Mouse (Mus musculus) large intestine, adult 2 months (tissue): Measurements from ENCODE around the gene Klhl2. TPM values are rescaled to one million over a fixed set of nuclear protein-coding genes. Genes with fewer than 3 reads are reported as not detected.

ENCODE experiments used
- DNase-seq: peaks from one replicate; pipeline ENCODE4 v3.0.0-alpha.2; 2012; ENCODE audit warnings: low read depth, low spot score
- WGBS: fragments of 180-500 bp; shearing (Covaris S2); methylation state at CpG from one replicate; pipeline ENCODE4 v1.1.7; 2018; 5-methylcytosine and 5-hydroxymethylcytosine counted together
- polyA plus RNA-seq: library from polyadenylated mRNA; depleted of rRNA; stranded (reverse); fragments of >200 nt; gene quantifications from 2 replicates; pipeline ENCODE4 v1.2.3, GENCODE M21; 2012; rRNA removed

Gene Klhl2
- 10.2 and 12.3 TPM in 2 replicates for polyA plus RNA-seq

DNA sequence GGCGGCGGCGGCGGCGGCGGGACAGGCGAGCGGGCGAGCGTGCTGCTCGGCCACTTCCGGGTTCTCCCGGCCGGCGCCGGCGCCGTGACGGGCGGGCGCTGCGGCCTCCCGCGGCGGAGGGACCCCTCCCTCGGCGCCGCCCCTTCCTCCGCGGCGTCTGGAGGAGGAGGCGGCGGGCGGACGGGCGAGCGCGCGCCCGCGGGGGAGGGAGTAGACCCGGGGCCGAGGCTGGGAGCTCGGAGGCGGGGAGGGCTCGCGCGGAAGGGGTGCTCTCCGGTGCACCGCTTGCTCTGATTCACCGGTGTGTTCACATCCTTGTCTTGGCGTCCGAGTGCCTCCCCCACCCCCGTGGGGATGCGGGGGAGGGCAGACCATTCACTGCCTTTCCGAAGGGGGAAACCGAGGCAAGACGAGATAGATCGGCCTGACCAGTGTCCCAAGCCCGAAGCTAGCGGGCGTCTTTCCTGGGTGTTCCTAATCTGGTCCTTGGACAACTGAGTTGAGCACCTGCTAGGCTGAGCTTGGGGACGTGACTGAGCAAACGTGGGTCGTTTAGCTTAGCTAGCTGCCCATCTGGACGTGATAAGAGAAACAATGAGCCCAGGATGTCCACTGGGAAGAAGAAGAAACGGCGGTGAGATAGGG lies at the start of gene Klhl2:
Klhl2 (minus strand) TSS at position 121 of the 645 bp plus-strand sequence.
- WGBS: 2% methylated on average over 51 of the region's 68 CpGs
- DNase-seq: no peak

DNA sequence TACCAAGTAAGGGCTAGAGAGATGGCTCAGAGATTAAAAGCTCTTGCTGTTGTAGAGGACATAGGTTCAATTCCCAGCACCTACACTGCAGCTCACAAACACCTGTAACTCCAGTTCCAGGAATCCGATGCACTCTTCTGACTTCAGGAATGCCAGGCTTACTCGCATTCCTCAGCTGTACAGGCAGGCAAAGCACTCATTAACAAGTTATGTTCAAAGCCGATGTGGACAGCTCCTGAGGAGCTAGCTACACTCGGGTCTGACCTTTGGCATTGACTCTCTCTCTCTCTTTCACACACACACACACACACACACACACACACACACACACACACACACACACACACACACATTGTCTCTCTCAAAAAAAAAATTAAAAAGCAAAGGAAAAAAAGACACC lies 48.9 kb upstream of the Klhl2 start:
- WGBS: 15% methylated on average over 4 of the region's 4 CpGs
- DNase-seq: no peak

DNA sequence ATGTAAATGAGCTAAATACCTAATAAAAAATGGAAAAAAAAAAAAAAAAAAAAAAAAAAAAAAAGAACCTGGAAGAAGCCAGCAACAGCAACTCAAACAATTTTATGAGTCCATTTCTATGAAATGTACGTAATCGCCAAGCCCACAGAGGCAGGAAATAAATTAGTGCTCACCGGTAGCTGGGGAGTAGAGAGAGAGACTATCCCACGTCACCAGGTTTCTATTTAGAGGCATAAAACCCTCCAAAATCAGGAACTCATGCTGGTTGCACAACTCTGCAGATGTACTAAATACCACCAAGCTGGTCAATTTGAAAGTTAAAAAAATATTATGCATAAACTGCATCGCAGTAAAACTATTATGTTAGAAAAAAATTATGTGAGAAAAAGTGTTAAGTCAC lies 46.9 kb upstream of the Klhl2 start:
- 58% methylated on average over 5 of the region's 5 CpGs for WGBS
- no peak for DNase-seq

DNA sequence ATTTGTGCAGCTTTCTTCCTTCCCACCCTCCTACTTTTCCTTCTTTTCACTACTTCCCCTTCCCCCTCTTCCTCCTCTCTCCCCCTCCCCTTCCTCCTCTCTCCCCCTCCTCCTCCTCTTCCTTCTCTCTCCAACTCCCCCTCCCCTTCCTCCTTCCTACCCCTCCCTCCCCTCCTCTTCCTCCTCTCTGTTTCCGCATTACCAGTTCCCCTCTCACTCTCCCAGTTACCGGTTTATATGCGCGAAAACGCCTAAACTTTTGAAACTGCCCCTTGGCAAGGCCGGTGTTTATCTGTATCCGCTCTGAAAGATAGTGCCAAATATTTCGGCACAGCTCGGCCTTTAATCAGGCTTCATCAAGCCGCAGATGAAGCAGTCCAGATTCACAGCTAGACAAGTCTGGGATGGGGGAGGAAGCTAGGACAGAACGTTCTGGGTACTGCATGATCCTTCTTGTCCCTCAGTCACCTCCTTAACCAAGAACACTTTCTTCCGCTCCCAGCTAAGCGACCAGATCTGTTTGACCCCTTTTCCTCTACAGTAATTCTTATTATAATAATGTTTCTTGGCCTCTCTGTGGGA lies 30.9 kb upstream of the Klhl2 start:
- DNase-seq: no peak
- WGBS: 29% methylated on average over 13 of the region's 13 CpGs

DNA sequence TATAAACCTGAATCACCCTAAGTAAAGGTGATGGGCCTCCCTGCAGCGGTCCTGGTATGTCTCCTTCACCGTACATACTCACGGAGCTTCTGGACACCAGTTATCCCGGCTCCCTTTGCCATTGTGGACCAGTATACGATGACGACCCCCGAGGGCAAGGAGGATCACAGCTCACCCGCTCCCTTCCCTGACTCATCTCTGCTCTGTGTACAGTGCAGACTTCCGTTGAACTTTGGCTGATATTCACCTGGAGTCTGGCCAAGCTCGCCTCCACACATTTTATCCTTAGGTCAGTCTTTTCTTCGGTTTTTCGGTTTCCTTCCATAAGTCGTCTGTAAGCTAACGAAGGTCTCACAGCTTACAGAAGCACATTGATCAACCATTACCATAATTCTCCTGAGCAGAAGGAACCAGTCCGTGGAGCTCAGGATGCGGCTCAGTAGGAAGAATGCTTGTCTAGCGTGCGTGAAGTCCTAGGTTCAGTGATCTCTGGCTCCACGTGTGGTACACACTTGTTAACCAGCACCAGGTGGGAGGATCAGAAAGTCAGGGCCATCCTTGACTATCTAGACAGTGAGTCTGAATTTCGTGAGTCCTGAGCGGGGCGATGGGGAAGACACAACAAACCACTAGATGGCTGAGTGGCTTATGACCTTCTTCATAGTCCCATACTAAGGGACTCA lies 28.0 kb upstream of the Klhl2 start:
- 64% methylated on average over 22 of the region's 22 CpGs for WGBS
- no peak for DNase-seq

DNA sequence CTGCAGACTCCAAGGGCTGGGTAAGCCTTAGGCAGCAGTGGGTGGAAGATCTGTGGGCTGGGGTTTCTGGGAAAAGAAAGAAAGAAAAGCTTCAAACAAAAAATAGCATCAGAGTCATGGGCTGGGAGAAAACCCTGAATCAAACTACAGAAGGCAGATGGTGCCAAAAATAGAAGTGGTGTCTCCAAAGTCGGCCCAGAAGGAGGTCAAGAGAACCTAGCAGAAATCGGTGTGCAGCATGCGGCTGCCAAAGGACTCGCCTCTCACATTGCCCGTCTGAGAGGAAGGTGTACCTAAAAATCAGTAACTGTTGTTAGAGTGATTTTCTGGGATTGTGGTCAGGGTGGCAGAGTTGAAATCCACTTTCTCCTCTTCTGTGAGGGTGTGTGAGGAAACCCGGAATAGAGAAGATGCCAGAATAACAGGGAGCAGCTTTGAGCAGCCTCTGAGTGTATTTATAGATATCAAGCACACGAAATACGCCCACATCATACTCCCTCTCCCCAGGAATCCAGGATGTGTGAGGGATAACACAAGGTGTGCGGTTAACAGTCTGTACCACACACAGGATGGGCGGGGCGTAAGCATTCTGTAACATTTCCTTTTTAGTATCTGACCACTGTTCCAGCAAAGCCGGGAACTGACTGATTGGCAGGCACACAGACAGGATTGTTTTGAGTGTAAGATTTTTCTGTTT lies 21.8 kb upstream of the Klhl2 start:
- no peak for DNase-seq
- WGBS: 62% methylated on average over 12 of the region's 12 CpGs

DNA sequence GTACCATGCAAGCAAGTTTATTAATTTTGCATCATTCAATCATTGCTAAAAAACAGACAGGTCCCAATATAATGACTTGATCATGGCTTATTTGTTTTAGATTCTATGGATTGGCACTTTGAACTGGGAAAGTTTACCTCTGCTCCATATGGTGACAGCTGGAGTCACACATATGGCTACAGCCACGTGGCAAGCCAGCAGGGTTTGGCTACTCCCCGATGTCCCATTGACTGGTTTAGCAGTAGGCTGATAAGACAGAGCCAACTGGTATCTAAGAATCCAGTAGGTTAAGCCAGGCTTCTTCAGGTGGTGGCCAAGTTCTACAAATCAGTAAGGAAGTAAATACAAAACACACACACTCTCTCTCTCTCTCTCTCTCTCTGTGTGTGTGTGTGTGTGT lies 20.4 kb upstream of the Klhl2 start:
- WGBS: 32% methylated on average over 2 of the region's 2 CpGs
- DNase-seq: no peak

DNA sequence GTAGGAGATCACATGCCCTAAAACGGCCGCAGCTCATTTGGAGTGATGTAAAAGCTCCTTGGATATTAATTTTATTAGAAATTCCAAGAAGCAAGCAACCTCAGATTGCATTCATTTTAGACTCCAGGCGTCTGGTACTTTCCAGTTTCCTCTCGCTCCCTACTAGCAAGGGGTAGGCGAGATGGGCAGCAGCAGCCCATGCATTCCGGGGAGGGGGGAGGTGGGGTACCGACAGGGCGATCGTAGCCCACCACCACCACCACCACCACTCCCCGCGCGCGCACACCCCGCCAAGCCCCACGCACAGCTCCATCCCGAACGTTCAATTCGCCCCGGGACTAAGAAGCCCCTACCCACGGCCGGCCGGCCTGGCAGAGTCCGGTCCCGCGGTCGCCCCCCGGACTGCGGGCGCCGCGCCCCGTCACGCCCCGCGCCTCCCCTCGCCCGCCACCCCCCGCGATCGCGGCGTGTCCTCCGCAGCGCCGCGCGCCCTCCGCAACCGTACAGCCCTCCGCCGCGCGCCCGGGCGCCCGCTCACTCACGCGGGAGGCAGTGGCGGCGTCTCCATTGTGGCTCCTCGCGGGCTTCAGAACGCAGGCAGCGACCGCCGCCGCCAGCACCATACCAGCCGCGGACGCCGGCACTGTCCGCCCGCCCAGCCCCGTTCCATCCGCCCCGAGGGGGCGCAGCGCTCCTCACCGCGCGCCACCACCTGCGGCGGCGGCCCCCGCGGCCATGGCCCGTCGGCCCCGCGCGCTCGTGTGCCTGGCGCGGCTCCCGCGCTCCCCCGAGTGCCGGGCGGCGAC lies 523 bp downstream of the Klhl2 start:
- DNase-seq: no peak
- WGBS: under 1% methylated on average over 96 of the region's 100 CpGs

DNA sequence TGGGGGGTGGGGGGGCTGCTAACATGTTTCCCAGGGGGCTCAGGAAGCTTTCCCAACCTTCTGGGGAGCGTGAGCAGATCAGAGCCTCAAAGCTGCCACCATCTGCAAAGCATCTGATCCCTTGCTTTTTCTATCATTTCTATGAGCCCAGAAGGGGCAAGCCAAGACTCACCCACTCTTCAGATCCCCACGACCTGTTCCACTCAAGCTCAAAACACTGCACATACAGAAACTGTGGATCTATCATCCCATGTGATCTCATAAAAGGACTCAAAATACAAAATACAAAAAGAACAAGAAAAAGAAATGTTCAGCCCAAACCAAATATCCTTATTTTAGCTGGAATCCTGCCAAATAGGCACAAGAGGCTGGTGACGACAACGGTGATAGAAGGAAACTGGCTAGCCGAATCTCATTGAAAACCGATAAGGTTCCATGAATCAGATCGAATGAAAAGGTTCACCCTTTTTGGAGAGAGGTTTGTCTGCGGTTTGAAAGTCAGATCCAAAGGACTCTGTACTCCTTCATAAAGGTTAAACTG lies 1.5 kb downstream of the Klhl2 start:
- 27% methylated on average over 8 of the region's 8 CpGs for WGBS
- no peak for DNase-seq

DNA sequence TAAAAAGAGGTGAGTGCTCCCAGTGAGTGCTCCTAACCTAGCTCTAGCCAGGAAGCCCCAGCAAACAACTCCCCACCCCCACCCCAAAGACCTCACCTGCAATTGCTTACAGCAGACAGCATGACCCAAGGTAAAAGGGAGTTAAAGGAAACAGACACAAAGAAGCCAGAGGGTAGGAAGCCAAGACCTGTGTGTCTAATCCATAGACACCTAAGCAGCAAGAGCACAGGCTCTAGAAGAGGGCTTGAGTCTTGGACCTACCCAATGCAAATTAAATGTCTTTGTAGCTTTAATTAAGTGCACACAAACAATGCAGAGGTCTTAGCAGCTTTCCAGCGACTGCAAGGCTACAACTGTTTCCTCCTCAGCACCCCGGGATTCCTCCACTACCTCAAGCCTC lies 2.2 kb downstream of the Klhl2 start:
- WGBS: 51% methylated on average over 2 of the region's 2 CpGs

DNA sequence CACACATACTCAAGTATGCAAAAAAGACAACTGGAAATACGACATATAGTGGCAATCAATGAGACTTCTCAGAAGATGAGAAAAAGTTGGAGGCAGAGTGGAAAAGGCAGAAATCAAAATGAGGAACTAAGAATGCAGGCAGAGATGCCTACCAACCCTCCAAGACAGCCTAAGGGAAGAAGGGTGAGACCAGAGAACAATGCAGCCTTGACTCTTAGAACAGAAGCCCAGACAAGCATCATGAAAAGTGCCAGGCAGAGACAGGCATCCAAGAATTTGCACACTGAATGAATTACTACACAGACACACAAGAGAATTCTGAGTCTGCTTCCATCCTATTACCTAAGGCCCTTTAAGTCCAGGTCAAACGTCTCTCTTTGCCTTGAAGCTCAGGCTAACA lies 2.6 kb downstream of the Klhl2 start:
- DNase-seq: no peak
- 71% methylated on average over 2 of the region's 2 CpGs for WGBS

More for the DNA sequence above, 2.2 kb downstream of the Klhl2 start:
- no peak for DNase-seq

DNA sequence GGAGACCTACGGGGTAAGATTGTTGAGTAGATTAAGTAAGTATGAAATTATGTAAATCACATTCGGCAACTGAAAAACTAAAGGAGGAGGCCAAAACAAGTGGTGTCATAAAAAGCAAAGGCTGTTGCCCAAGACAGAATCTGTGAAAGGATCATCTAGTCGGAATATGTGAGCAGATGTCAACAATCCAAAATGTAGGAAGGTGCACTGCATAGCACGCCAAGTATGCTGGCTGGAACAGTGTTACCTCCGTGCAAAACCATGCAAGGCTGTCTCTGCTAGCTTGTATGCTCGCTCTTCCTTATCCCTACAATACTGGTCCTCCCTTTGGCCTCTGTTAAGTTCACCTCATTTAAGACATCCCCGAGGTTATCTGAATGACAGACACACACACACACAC lies 4.5 kb downstream of the Klhl2 start:
- 75% methylated on average over 7 of the region's 7 CpGs for WGBS
- no peak for DNase-seq

DNA sequence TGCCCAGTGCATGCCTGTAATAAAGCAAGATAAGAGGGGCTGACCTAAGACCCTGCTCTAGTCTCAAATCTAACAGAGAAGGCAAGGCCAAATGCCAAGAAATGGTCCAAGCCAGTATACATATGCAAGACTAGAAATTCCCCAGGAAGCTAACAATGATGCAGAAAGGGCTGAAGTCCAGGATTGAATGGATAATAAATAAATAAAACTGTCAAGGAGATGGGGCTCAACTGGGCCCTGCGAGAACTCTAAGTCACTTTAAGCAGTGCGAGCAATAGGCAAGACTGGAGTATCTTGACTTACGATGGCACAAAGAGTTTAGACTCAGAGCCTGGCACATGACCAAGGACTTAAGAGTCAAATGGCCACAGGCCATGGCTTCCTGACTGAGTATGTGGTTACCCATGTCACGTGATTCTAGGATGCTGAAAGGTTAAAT lies 5.8 kb downstream of the Klhl2 start:
- DNase-seq: no peak
- 42% methylated on average over 4 of the region's 4 CpGs for WGBS

DNA sequence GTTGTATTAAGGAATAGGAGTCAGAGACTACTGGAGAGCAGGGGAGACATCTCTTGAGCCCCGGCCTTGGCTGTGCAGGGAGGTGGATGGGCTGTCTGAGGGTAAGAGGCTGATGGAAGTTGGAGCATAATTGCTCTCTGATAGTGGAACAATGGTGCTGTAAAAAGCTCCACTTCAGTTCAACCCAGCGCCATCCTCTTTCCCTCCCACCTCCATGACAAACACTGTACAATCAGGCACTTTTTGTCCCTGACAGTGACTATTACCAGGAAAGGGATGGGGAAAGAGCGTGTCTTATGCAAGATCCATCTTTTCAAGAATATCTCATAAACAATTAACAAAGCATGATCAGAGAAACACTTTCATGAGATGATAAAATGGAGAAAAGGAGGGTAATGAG lies 6.6 kb downstream of the Klhl2 start:
- DNase-seq: no peak
- WGBS: 66% methylated on average over 3 of the region's 3 CpGs

DNA sequence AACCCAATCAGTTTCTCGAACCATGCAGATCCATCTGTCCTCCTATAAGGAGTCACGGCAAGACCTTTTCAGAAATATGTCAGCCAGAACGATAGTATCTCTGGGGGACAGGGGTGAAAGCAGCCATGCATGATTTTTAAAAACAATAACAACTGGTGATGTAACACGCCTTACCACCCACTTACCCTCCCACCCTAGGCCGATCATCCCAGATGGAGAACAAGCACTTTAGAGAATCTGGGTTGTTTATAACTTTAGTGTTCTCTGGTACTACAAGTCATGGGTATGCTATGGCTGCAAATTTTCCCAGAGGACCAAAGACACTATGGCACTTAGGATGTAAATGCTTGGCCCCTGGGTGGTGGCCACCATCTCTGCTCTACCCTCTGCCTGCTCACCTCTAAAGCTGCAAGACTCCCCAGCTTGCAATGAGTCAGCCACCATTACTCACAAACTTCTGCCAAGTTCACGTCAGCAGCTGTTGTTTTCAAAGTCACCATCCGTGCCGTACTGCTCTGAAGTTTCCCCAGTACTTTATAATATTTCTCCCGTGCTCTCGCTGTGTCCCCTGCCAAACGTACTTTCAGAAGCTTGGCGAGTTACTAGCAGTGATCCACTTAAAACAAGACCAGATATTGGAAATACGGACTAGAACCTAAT lies 7.9 kb downstream of the Klhl2 start:
- DNase-seq: no peak
- WGBS: 70% methylated on average over 13 of the region's 13 CpGs

DNA sequence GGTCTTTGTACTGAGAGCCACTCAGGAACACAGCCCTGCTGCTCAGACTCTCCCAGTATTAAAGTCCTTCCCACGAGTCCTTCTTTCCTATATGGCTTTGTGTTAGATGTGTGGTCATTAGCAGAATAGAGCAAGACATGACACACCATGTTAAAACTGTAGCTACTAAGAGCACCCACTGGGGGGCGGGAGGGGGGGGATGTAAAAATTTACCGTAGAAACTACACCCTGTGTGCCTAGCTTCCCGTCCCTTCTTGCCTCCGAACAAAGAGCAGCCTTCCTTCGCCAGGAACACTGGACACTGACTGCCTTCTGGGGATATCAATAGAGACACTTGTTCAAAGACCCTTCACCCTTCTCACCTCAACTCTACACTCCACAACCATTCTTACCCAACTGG lies 10.2 kb downstream of the Klhl2 start:
- 74% methylated on average over 6 of the region's 6 CpGs for whole genome bisulfite sequencing
- no peak for DNase-seq

DNA sequence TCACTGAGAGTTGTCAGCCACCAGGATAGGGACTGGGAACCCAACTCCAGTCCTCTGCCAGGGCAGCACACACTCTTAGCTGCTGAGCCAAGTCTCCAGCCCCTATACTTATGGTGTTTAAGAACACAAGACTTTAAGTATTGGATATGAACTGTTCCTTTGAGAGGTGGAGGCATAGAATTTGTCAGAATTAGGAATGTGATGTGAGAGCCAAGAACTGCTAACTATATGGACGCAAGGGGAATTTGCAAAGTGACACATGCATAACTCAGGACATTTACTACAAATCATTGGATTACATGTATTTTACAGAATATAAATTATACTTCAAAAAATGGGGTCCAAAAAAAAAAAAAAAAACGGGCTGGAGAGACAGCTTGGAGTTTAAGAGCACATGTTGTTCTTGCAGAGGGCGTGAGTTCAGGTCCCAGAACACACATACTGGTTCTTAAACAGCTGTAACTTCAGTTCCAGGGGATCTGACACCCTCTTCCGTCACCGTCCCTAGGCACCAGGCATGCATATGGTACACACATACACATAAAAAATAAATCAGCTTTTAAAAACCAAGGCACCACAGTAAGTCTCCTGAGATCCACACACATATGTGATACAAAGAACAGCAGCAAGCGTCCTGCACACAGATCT lies 14.2 kb downstream of the Klhl2 start:
- 83% methylated on average over 6 of the region's 6 CpGs for WGBS
- no peak for DNase-seq

DNA sequence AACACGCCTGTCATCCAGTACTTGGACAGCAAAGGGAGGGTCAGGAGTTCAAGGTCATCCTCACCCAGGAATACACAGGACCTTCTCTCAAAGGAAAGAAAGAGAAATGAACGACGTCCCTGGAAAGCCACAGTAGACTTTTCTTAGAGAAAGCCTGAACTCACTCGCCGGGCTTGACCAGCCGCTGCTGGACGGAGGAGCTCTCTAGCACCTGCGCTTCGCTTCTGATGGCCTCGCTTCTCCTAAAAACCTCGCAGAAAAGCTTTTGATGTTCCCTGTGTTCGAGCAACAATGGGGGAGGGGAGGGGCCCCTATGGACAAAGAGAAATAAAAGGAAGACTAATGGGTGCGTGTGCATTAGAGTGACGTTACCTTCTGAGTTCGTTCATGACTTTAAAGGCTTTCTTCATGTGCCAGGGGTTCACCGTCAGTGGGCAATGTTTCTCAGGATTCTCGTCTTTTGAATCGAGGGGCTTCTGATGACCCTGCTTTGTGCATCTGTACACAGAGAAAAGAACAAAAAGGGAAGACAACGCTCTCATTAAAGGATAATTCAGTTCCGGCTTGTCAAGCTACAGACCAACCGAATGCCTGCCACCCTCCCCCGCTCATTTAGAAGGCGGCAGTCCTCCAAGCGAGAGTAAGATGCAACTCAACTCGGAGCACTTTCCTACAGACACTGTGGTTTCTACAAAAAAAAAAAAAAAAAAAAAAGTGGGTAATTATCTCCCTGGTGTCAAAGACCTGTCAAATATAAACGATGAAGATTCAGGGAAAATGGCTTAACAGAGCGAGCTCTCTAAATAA lies 15.5 kb downstream of the Klhl2 start:
- 80% methylated on average over 27 of the region's 27 CpGs for WGBS
- DNase-seq: no peak
